Mouse (Mus musculus) G1E (cell line): Measurements from ENCODE around the gene Pak1.

Experiments
- CTCF ChIP-seq: IDR thresholded peaks from 2 replicates; pipeline ENCODE4 v1.5.1; 2012; ENCODE audit warnings: low read depth, low read length, inconsistent platforms, mixed read lengths
- GATA1 ChIP-seq: IDR thresholded peaks from 2 replicates; pipeline ENCODE4 v1.6.1; 2012; ENCODE audit warnings: borderline replicate concordance, low read length, inconsistent platforms, mixed read lengths
- POLR2AphosphoS5 ChIP-seq: IDR thresholded peaks from 2 replicates; pipeline ENCODE4 v1.6.1; 2012; ENCODE audit warnings: low read depth, low read length, inconsistent platforms; ENCODE audit not compliant: insufficient replicate concordance
- TAL1 ChIP-seq: conservative IDR thresholded peaks from 2 replicates; pipeline ENCODE4 v1.6.1; 2012; ENCODE audit warnings: low read depth, low read length, inconsistent platforms, mixed read lengths

DNA sequence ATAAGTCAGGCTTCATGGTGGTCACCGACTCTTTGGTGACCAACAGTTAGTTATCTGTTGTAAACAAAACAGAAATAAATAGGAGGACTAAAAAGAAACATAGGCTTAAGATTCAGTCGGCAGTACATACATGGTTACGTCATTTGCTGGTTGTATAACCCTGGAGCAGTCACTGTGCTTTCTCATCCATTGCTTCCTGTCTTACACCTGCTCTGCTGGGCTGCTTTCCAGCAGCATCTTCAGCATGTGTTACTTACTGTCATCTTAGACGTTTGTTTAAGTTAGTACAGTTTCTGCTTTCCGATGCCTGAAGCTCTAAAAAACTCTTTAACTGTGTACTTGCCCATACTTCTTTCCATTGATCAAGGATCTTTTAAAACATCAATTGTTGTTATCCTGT, 53.0 kb downstream of the Pak1 start:
- TF ChIP-seq CTCF (no peak), POLR2AphosphoS5 (no peak), TAL1 (no peak), GATA1 (no peak)
